Mouse (Mus musculus) ZHBTc4 (cell line): ENCODE results near the gene Gm16513.
"Not testable (repeated sequence)": the region's sequence is repeated elsewhere in the genome, so short reads cannot be mapped to it uniquely, and the experiment has no call there.

Experiments used
- DNase-seq: peaks from one replicate; pipeline ENCODE4 v3.0.0-alpha.2; 2011; ENCODE audit warnings: low read depth, low spot score

Gm16513 gene

GRCm38 (mm10) chr5:95182324-95182723 is at the start of gene Gm16513:
Gm16513 (plus strand) TSS chr5:95182624.
- not testable (repeated sequence) for DNase-seq
